Mouse (Mus musculus): Measurements from ENCODE around the gene Tcf25.
"Not testable (repeated sequence)": the region's sequence is repeated elsewhere in the genome, so short reads cannot be mapped to it uniquely, and the experiment has no call there.

Tcf25 gene

DNA sequence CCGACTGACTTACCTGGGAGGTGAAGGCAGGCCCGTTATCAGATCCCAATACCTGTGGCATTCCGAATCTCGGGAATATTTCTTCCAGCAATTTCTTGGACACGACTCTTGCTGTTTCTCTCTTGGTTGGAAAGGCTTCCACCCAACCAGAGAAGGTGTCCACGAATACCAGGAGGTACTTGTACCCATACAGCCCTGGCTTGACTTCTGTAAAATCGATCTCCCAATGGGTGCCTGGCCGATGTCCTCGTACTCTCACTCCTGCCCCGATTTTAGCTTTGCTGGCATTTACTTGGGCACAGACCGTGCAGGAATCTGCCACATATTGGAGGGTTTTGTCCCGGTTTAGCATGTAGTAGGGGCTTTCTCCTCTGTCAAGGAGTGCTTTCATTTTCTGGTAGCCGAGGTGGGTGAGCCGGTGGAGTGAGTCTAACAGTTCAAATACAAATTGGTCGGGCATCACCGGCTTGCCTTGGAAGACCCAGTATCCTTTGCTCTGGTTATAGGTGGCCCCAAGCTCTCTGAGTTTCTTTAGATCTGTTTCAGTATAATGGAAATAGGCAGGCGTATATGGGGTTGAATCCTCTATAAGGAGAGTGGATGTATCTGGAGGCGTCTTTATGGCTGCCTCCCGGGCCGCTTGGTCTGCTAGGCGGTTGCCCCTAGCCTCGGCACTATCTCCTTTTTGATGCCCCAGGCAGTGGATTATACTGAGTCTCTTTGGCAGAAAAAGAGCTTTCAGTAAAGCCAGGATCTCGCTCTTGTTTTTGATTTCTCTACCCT is 55.6 kb downstream of the Tcf25 start:
- no peak for DNase-seq (ENCODE audit: low read depth, low spot score)

DNA sequence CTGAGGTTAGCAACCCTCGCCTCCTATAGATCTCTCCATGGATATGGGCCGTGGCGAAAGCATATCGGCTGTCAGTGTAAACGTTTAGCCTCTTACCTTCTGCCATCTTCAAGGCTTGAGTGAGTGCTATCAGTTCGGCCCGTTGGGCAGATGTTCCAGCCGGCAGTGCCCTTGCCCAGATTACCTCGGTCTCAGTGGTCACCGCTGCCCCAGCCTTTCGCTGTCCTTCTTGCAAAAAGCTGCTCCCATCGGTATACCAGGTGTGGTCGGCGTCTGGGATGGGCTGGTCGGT is 56.1 kb downstream of the Tcf25 start:
- DNase-seq (ENCODE audit: low read depth, low spot score), result not testable (repeated sequence)

DNA sequence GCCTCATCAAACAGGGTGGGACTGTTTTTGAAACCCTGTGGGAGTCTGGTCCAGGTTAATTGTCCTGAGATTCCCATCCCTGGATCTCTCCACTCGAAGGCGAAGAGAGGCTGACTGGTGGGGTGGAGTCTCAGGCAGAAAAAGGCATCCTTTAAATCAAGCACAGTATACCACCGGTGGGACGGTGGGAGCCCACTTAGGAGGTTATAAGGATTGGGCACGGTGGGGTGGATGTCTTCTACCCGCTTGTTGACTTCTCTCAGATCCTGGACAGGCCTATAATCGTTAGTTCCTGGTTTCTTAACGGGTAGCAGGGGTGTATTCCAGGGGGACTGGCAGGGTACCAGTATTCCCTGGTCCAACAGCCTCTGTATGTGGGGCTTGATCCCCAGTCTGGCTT is 57.4 kb downstream of the Tcf25 start:
- DNase-seq (ENCODE audit: low read depth, low spot score), result not testable (repeated sequence)

DNA sequence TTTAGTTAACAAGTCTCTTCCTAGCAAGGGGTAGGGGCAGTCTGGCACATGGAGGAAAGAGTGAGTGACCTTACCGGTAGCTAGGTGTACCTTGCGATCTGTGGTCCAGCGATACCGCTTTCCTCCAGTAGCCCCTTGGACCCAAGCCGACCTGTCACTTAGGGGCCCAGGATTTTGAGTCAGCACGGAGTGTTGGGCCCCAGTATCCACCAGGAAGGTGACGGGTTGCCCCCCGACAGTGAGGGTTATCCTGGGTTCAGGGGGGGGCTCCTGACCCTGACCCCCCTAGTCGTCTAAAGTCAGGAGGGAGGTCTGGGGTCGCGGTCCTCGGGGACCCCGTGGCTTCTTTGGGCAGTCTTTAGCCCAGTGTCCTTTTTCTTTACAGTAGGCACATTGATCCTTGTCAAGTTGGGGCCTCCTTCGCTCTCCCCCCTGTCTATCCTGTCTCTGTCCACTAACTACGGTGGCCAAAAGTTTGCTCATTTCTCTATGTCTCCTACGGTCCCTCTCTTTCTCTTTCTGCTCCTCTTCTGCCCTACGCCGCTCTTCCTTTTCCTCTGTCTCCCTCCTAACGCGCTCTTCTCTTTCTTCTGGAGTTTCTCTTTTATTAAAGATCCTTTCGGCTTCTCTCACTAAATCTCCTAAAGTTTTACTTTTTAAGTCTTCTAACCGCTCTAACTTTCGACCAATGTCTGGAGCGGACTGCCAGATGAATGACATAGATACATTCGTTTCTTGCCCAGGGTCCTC is 58.2 kb downstream of the Tcf25 start:
- no peak for DNase-seq (ENCODE audit: low read depth, low spot score)

DNA sequence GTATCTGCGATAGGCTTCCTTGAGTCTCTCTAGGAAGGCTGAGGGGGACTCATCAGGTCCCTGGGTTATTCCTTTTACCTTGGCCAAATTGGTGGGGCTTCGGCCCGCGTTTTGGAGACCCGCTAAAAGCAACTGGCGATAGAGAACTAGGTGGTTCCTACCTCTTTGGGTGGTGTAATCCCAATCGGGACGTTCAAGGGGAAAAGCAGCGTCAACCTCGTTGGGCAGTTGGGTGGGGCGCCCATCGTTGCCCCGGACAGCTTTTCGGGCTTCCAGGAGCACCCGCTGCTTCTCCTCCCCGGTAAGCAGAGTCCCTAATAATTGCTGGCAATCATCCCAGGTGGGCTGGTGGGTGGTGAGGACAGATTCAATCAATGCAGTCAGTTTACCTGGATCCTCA is 58.8 kb downstream of the Tcf25 start:
- no peak for DNase-seq (ENCODE audit: low read depth, low spot score)

DNA sequence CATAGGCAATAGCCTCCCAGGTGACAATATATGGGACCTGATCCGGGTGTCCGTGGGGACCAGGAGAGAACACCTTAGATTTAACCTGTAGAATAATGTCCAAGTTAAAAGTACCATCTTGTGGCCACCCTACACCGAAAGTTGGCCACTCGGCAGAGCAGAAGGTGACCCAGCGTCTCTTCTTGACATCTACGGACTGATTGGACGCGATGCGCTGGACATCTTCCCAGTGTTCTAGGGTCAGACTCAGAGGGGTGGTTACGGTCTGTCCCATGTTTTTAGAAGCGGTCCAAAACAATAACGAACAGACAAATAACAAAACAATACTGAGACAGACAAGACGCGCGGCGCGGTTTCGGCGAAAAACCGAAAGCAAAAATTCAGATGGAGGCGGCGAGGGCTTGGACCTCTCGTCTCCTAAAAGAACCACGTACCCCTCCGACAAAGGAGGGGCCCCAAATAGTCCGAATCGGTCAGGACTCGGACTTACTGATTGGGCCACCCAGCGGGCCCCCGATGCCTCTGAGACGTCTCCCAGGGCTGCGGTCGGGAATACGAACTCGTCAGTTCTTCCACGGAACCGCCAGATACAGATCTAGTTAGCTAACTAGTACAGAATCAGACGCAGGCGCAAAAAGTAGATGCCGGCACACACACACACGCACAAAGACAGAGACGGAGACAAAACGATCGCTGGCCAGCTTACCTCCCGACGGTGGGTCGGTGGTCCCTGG is 59.9 kb downstream of the Tcf25 start:
- not testable (repeated sequence) for DNase-seq (ENCODE audit: low read depth, low spot score)

DNA sequence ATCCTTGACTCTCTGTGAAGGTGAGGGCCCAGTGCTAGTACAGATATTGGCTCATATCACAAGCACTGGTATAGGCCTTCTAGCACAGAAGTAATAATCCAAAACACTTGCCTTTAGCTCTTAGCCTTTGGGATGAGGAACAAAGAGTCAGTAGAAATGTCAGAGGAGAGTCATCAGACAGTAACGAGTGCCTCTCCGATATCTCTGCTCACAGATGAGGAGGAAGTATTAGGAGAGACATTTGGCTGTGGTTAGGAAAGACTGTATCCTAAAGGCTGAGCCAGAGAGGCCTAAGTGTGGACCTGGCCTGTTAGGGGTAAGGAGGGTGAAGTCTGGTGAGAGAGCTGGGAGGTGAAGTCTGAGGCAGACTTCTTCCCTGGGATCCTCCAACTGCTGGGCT is 68.2 kb downstream of the Tcf25 start:
- DNase-seq (ENCODE audit: low read depth, low spot score), result no peak

DNA sequence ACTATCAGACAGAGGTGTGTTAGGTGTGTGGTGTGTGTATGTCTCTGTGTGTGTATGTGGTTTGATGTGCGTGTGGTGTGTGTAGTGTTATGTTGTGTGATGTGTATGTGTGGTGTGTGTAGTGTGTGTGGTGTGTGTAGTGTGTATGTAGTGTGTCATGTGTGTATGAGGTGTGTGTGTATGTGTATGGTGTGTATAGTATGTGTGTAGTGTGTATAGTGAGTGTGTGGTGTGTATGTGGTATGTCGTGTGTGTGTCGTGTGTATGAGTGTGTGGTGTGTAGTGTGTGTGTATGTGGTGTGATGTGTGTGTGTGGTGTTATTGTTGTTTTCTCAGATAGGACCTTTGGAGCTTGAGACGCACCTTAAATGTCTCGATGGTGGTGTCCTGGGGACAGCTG is 68.8 kb downstream of the Tcf25 start:
- no peak for DNase-seq (ENCODE audit: low read depth, low spot score)

DNA sequence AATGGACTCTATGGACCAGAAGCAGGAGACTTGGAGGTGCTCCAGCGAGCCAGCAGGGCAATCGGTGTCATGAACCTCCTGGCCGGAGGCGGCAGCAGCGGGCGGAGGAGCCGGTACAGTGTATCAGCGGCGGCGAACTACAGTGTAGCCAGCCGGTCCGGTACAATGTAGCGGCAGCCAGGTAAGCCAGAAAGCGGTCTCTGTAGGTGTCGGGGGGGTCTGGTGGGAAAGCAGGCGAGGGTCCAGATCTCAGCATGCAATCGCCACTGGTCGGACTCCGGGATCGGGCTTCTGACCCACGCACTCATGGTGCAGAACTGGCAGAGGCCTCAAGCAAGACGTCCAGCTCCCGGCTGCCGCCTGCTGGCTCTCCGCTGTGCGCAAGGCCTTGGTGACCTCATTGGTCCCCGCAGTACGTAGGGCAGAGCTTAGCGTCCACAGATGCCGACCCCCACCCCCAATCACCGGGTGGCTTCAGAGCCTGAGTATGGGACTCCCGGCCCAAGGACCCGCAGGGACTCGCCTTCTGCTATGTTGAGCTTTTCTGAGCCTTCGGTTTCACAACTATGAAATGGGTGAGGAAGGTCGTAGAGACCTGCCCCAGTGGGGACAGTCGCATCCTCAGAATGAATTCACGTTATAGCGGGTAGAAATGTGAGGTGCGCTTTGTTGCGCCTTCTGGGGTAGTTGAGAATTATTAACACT is 69.5 kb downstream of the Tcf25 start:
- peak; percentile 85 for DNase-seq (ENCODE audit: low read depth, low spot score)

DNA sequence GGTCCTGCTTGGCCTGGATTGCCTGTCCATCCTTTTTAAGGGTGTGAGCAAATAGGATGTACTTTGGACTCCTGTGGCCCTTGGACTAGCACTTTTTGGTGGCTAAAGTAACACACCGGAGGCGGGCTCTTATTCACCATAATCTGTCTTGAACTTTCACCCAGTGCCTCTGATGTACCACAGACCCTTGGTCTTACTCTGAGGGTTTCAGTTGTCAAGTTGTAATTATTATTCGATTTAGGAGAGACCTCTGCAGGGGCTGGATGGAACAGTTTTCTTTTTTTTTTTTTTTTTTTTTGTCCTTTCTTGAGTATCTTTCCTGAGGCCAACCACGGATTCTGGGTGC is 70.0 kb downstream of the Tcf25 start:
- DNase-seq (ENCODE audit: low read depth, low spot score), result no peak

DNA sequence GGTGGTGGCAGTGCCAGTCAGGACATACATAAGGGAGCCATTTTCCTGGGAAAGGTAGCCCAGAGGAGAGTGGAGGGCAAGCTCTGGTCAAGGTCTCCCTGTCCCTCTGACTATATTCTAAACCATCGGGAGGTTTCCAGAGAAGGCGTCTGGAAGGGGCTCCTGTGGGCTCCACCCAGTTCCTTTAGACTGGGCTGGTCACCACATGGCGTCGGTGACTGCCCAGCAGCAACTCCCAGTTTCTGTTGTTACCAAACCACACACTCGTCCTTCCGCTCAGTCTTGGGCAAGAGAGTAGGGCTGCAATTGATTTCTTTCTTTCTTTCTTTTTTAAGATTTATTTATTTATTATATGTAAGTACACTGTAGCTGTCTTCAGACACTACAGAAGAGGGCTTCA is 70.6 kb downstream of the Tcf25 start:
- DNase-seq (ENCODE audit: low read depth, low spot score), result no peak

DNA sequence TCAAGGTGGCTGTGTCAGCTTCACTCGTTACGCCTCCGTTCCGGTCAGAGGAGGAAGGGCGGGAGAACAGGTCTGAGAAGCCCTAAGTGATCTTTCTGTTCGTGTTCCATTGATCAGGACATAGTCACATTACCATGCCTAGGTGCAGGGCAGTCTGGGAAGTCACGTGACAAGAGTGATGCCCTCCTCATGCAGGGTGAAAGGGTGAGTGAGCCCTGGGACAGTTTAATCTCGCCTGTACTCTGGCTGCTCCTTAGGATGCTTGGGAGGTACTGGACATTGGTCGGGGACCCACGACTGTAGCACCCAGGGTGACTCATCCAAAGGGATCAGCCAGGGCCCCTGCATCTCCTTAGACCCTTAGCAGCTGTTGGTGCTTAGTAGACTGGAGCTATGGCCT is 72.4 kb downstream of the Tcf25 start:
- no peak for DNase-seq (ENCODE audit: low read depth, low spot score)

DNA sequence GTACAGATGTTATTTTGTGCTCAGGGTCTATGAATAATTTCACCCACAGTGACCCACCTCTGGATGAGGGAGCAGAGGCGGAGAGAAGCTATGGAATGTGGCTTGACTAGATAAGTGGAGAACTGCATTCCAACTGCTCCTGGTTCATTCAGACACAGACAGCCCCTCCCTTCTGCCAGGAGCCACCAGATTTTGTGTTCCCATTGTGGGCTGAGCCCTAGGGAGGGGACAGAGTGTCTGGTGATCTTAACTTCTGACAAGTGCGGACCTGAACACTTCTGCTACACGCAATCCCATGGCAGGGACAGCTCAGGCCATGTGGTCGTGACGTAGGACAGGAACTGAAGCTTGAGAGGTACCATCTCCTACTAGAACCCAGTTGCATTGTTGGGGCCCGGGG is 73.2 kb downstream of the Tcf25 start:
- DNase-seq (ENCODE audit: low read depth, low spot score), result no peak

DNA sequence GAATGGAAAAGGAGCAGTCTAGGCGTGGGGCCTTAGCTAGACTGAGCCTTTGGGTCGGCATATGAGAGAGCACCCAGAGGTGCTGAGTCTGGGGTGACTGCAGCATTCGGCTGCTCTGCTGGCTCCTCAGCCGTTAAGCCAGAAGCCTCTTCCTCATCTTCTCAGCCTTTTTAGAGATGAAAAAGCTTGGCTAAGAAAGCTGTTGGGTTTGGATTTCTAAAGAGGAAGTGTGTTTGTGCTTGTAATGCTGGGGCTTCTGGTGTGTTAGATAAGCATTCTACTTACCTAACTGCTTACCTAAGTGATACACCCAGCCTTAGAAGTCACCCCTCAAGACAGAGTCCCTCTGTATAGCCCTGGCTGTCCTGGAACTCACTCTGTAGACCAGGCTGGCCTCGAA is 77.2 kb downstream of the Tcf25 start:
- DNase-seq (ENCODE audit: low read depth, low spot score), result no peak

DNA sequence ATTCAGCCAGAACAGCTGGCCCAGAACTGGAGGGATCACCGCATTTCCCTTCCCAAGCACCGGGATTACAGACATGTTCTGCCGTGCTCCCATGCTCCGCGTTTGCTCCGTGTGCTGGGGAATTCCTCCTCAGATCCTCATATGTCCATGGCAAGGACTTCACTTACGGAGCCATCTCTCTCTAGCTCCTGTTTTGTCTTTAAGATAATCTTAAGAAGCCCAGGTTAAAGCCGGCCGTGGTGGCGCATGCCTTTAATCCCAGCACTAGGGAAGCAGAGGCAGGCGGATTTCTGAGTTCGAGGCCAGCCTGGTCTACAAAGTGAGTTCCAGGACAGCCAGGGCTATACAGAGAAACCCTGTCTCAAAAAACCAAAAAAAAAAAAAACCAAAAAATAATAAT is 78.2 kb downstream of the Tcf25 start:
- not testable (repeated sequence) for DNase-seq (ENCODE audit: low read depth, low spot score)

DNA sequence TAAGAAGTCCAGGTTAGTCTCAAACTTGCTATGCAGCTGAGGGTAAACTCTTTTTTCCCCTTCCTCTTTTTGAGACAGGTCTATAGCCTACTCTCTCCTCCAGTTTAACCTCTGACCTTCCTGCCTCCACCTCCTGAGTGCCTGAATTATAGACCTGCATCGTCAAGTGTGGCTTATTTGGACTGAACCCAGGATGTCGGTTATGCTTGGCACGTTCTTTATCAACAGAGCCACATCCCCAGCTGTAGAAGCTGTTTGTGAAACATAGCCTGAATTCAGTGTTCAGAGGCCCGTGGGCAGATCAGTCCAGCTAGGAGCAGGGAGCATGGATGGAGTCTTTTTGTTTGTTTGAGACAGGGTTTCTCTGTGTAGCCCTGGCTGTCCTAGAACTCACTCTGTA is 78.6 kb downstream of the Tcf25 start:
- no peak for DNase-seq (ENCODE audit: low read depth, low spot score)

DNA sequence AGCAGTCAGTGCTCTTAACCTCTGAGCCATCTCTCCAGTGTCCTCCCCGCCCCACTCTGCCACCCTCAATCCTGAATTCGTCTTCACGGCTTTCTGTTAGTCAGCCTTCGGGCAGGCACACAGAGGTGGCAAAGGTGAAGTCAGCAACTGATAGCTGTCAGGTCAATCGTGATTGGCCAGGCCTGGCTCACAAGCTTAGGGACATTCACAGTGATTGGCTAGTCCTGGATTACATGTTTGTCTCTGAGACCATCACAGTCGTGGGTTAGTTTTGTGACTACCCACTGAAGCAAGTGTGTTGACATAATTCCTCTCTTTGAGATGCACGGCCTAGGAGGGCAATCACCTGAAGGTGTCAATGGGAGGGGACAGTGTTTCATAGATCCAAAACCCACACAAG is 79.7 kb downstream of the Tcf25 start:
- DNase-seq (ENCODE audit: low read depth, low spot score), result no peak
